Mouse (Mus musculus) telencephalon, adult 2 months (tissue): Measurements from ENCODE around the gene Ifi205.
A peak's percentile ranks its signal among the peaks of the same experiment; 100 is the strongest.

Experiments
- DNase-seq: peaks from one replicate; pipeline ENCODE4 v3.0.0-alpha.2; 2011; ENCODE audit warnings: low read depth, low spot score

Ifi205 gene

GRCm38 (mm10) chr1:173973111-173973510 lies 58.5 kb downstream of the Ifi205 start:
- peak; percentile 55 for DNase-seq
